Mouse (Mus musculus) neural tube, embryonic 15.5 days (tissue): ENCODE results near the gene Fcgrt. TPM values are rescaled to one million over a fixed set of nuclear protein-coding genes. Genes with fewer than 3 reads are reported as not detected.

Experiments
- ATAC-seq: fragments of 200-750 bp; cut with Nextera tagmentation; 2 replicates; pipeline ENCODE4 v1.8.0; 2017; ENCODE audit warnings: mild to moderate bottlenecking, moderate TSS enrichment, moderate library complexity; ENCODE audit not compliant: low FRiP score
- H3K27ac ChIP-seq: fragments of 300-500 bp; sonication (generic); replicated peaks from 2 replicates; pipeline ENCODE4 v1.5.1; 2015; ENCODE audit warnings: mild to moderate bottlenecking, inconsistent platforms
- H3K27me3 ChIP-seq: fragments of 300-500 bp; sonication (generic); replicated peaks from 2 replicates; pipeline ENCODE4 v1.6.1; 2015; ENCODE audit warnings: inconsistent platforms
- H3K36me3 ChIP-seq: fragments of 300-500 bp; sonication (generic); 2 replicates; pipeline ENCODE4 v1.6.1; 2015; ENCODE audit warnings: inconsistent platforms
- H3K4me1 ChIP-seq: fragments of 300-500 bp; sonication (generic); 2 replicates; pipeline ENCODE4 v1.6.1; 2015; ENCODE audit warnings: inconsistent platforms
- H3K4me2 ChIP-seq: fragments of 300-500 bp; sonication (generic); 2 replicates; pipeline ENCODE4 v1.6.1; 2015; ENCODE audit warnings: inconsistent platforms, mild to moderate bottlenecking, moderate library complexity
- H3K4me3 ChIP-seq: fragments of 300-500 bp; sonication (generic); replicated peaks from 2 replicates; pipeline ENCODE4 v1.5.1; 2015; ENCODE audit warnings: mild to moderate bottlenecking, inconsistent platforms
- H3K9ac ChIP-seq: fragments of 300-500 bp; sonication (generic); replicated peaks from 2 replicates; pipeline ENCODE4 v1.6.1; 2015; ENCODE audit warnings: mild to moderate bottlenecking, inconsistent platforms
- H3K9me3 ChIP-seq: fragments of 300-500 bp; sonication (generic); replicated peaks from 2 replicates; pipeline ENCODE4 v1.6.1; 2016; ENCODE audit warnings: inconsistent platforms
- WGBS: fragments of 180-500 bp; shearing (Covaris S2); methylation state at CpG from one replicate; pipeline ENCODE4 v1.1.7; 2015; ENCODE audit warnings: mixed read lengths; 5-methylcytosine and 5-hydroxymethylcytosine counted together
- microRNA counts: library from miRNA; unstranded; fragments of <30 nt; microRNA quantifications from one replicate; lab custom pipeline; 2016
- microRNA-seq: library from miRNA; unstranded; fragments of <30 nt; microRNA quantifications from one replicate; pipeline ENCODE4, GENCODE M21; 2017
- polyA plus RNA-seq: library from polyadenylated mRNA; unstranded; fragments of >200 nt; fragmentation: Nextera tagmentation; extraction: Ambion mirVana; gene quantifications from 2 replicates; pipeline ENCODE4 v1.2.1, GENCODE M21; 2015

The Fcgrt gene
- polyA plus RNA-seq, 1 experiment from 2014 or later: 33.8 TPM

DNA sequence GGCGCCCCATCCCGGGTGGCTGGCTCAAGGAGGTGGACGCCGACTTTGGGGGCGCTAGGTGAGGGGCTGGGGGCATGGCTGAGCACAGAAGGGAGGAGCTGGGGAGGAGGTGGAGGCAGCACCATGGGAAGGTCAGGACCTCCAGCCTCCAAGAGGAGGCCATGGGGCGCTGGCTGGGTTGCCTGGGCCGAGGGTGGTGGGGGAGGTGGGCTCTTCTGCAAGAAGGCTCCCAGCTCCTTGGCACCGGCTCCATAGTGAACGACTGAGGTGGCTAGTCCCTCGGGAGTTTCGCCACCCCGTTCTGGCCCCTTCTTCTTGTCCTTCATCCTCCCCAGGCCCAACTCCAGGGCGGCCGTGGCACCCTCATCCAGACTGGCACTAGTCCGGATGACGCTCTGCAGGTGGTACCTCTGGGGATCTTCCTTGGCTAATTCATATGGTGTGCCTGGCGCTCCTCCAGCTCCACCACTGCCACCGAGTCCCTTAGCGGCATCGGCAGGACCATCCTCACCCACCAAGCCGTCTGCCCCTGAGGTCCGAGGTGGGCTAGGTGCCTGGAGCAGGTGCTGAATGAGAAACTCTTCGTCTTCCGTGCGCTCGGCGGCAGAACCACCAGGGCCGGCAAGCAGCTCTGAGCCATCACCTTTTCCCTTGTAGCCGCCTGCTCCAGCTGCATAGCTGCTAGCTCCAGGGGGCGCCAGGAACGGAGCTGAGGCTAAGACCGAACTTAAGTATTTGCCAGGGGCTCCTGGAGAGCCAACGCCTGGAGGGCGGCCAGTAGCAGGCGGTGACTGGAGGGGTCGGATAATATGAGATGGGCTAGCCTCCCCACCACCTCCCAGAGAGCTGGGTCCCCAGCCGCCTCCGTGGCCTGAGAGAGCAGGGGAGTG lies 55.4 kb downstream of the Fcgrt start:
- no peak overlapping the region for H3K4me3 ChIP-seq
- no peak overlapping the region for H3K27ac ChIP-seq
- peaks cover 71% of the 10 kb centered on the region for H3K36me3 ChIP-seq
- no peak overlapping the region for H3K4me2 ChIP-seq
- peaks cover 33% of the 10 kb centered on the region for H3K4me1 ChIP-seq
- ATAC-seq: no peak
- H3K9me3 ChIP-seq: no peaks in the 10 kb centered on the region
- no peak overlapping the region for H3K9ac ChIP-seq
- 93% methylated on average over 38 of the region's 38 CpGs for WGBS
- no peaks in the 10 kb centered on the region for H3K27me3 ChIP-seq

DNA sequence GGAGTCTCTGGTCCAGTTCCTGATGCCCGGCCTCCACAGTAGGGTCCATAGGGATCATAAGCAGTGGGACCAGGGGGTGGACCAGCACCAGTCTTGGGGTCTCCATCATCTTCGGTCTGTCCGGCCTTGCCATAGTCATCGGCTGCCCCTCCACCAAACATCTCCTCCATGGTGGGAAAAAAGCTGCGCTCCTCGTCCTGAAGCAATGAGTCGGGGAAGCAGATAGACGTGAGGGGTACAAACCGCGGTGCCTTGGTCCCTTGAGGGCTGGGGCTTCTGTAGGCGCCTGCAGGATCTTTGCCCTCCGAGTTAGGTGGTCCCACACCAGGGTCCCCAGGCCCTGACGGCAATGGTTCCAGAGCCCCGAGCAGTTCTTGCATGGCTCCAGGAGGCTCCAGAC lies 56.2 kb downstream of the Fcgrt start:
- Histone ChIP-seq H3K4me1 (peaks cover 33% of the 10 kb centered on the region), H3K4me3 (no peak overlapping the region), H3K4me2 (no peak overlapping the region), H3K36me3 (peaks cover 78% of the 10 kb centered on the region), H3K27ac (no peak overlapping the region), H3K27me3 (no peaks in the 10 kb centered on the region), H3K9me3 (no peaks in the 10 kb centered on the region), H3K9ac (no peak overlapping the region)
- ATAC-seq: no peak
- 96% methylated on average over 14 of the region's 14 CpGs for WGBS

DNA sequence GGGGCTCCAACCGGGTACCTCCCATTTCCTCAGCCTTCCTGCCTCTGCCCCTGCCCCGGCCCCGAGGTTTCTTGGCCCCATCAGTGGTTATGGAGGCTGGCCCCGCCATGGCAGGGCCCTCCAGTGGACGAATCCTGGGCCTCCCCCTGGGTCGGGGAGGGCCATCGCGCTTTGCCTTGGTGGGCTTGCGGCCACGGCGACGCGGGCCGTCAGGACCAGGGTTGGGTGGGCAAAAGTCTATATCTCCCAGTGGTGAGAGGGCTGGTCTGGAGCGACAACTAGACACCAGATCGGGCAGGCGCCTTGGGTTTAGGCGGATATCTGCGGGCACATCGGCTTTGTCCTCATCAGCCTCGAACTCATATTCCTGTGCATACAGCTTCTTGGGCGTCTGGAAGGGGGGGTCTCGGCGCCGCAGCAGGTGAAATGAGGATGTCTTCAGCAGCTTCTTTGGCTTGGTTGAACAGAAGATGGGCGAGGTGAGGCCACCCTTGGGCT lies 56.7 kb downstream of the Fcgrt start:
- Histone ChIP-seq H3K36me3 (peaks cover 84% of the 10 kb centered on the region), H3K4me2 (no peak overlapping the region), H3K9ac (no peak overlapping the region), H3K4me1 (peaks cover 30% of the 10 kb centered on the region), H3K4me3 (no peak overlapping the region), H3K27ac (no peak overlapping the region), H3K9me3 (no peaks in the 10 kb centered on the region), H3K27me3 (no peaks in the 10 kb centered on the region)
- ATAC-seq: no peak
- WGBS: 96% methylated on average over 26 of the region's 26 CpGs

DNA sequence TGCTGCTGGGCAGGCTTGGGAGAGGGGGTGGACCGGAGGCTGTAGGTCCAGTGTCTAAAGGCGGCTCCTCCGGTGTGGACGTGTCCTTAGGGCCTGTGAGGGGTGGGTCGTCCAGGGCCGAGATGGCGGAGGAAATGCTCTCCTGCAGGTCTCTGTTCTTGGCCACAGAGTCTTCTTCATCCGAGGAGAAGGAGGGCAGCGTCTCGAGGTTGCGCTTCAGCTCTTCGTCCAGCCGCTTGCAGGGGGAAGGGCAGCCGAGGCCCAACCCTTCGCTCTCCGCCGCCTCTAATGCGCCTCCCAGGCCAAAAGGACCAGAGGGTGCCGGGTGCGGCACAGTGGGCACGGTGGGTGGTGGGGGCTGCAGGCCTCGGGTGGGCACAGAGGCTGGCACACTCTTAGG lies 57.9 kb downstream of the Fcgrt start:
- H3K36me3 ChIP-seq: peaks cover 96% of the 10 kb centered on the region
- no peak overlapping the region for H3K4me2 ChIP-seq
- H3K9ac ChIP-seq: no peak overlapping the region
- H3K9me3 ChIP-seq: no peaks in the 10 kb centered on the region
- no peak overlapping the region for H3K27ac ChIP-seq
- no peaks in the 10 kb centered on the region for H3K27me3 ChIP-seq
- WGBS: 94% methylated on average over 22 of the region's 22 CpGs
- H3K4me3 ChIP-seq: no peak overlapping the region
- peaks cover 19% of the 10 kb centered on the region for H3K4me1 ChIP-seq
- no peak for ATAC-seq

DNA sequence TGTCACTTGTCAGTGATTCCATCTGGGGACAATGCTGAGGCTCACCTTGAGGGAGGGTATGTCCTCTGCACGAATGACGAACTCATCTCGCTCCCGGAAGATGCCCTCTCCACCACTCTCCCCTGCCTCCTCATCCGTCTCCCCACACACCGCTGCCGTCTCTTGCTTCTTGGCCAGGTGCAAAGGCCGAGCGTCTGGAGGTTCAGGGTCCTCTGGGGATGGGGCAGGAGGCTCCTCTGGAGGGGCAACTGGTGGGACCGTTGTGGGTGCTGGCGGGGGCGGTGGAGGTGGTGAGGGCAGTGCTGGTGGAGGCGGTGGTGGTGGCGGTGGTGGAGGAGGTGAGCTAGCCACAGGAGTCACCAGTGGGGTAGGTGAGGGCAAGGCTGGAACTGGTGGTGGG lies 60.3 kb downstream of the Fcgrt start:
- no peak overlapping the region for H3K9ac ChIP-seq
- no peak for ATAC-seq
- 96% methylated on average over 14 of the region's 14 CpGs for WGBS
- no peaks in the 10 kb centered on the region for H3K4me1 ChIP-seq
- no peak overlapping the region for H3K4me3 ChIP-seq
- H3K27ac ChIP-seq: no peak overlapping the region
- H3K36me3 ChIP-seq: peaks cover 97% of the 10 kb centered on the region
- no peak overlapping the region for H3K4me2 ChIP-seq
- H3K27me3 ChIP-seq: no peaks in the 10 kb centered on the region
- no peaks in the 10 kb centered on the region for H3K9me3 ChIP-seq

MicroRNAs encoded within 50 kb of the gene (microRNA counts, 519-probe panel; counts per million panel counts)
- microRNA mmu-miR-150 (lab: Ali Mortazavi, UCI): 2,961 counts per million, percentile 71 among the panel's probes with 10 or more counts

Small RNA genes within 50 kb of the gene (microRNA-seq; reads per million reads assigned to microRNA genes)
- gene Mir150: 69.6 reads per million, percentile 47 among the genes with 10 or more reads in this experiment
- gene Mir5121: 6.4 reads per million, percentile 22 among the genes with 10 or more reads in this experiment

Other genes with a start within 250 kb of the Fcgrt start
- 29.2 and 29.6 TPM in 2 replicates for gene Pnkp, start 246.7 kb downstream of the Fcgrt start, polyA plus RNA-seq
- gene Ptov1, start 234.1 kb downstream of the Fcgrt start, polyA plus RNA-seq: 433 and 459 TPM in 2 replicates
- gene Med25, start 211.1 kb downstream of the Fcgrt start, polyA plus RNA-seq: 136 and 141 TPM in 2 replicates
- 15.1 and 15.8 TPM in 2 replicates for gene Fuz, start 207.8 kb downstream of the Fcgrt start, polyA plus RNA-seq
- 122 and 126 TPM in 2 replicates for gene Ap2a1, start 174.4 kb downstream of the Fcgrt start, polyA plus RNA-seq
- gene Tsks, start 160.6 kb downstream of the Fcgrt start, polyA plus RNA-seq: 0.14 and 0.24 TPM in 2 replicates
- gene Cpt1c, start 129.0 kb downstream of the Fcgrt start, polyA plus RNA-seq: 55.5 and 59.0 TPM in 2 replicates
- gene Prmt1, start 117.3 kb downstream of the Fcgrt start, polyA plus RNA-seq: 605 and 615 TPM in 2 replicates
- gene Irf3, start 106.2 kb downstream of the Fcgrt start, polyA plus RNA-seq: 56.8 and 70.2 TPM in 2 replicates
- gene Bcl2l12, start 105.1 kb downstream of the Fcgrt start, polyA plus RNA-seq: 9.8 and 19.8 TPM in 2 replicates
- 43.3 and 46.1 TPM in 2 replicates for gene Scaf1, start 87.5 kb downstream of the Fcgrt start, polyA plus RNA-seq
- 14.2 and 24.2 TPM in 2 replicates for gene Rras, start 85.9 kb downstream of the Fcgrt start, polyA plus RNA-seq
- gene Prr12, start 51.0 kb downstream of the Fcgrt start, polyA plus RNA-seq: 11.4 and 12.3 TPM in 2 replicates
- gene Nosip, start 41.4 kb downstream of the Fcgrt start, polyA plus RNA-seq: 65.8 and 66.5 TPM in 2 replicates
- gene Prrg2, start 41.2 kb downstream of the Fcgrt start, polyA plus RNA-seq: 16.5 and 18.1 TPM in 2 replicates
- gene Rcn3, start 11.6 kb downstream of the Fcgrt start, polyA plus RNA-seq: 112 and 118 TPM in 2 replicates
- 759 and 947 TPM in 2 replicates for gene Rps11, start 20.6 kb upstream of the Fcgrt start, polyA plus RNA-seq
- 649 and 787 TPM in 2 replicates for gene Rpl13a, start 24.9 kb upstream of the Fcgrt start, polyA plus RNA-seq
- 0.12 and 0.24 TPM in 2 replicates for gene Gm45713, start 32.4 kb upstream of the Fcgrt start, polyA plus RNA-seq
- 1.8 and 3.8 TPM in 2 replicates for gene Flt3l, start 32.6 kb upstream of the Fcgrt start, polyA plus RNA-seq
- gene Pih1d1, start 50.5 kb upstream of the Fcgrt start, polyA plus RNA-seq: 81.7 and 82.9 TPM in 2 replicates
- 19.5 and 26.8 TPM in 2 replicates for gene Aldh16a1, start 50.7 kb upstream of the Fcgrt start, polyA plus RNA-seq
- 0.37 and 0.55 TPM in 2 replicates for gene Slc17a7, start 60.1 kb upstream of the Fcgrt start, polyA plus RNA-seq
- gene Gfy, start 75.7 kb upstream of the Fcgrt start, polyA plus RNA-seq: not detected in 2 replicates
- not detected in 2 replicates for gene Pth2, start 77.1 kb upstream of the Fcgrt start, polyA plus RNA-seq
- gene Ccdc155, start 101.0 kb upstream of the Fcgrt start, polyA plus RNA-seq: 0.36 and 0.60 TPM in 2 replicates
- 15.6 and 17.7 TPM in 2 replicates for gene Dkkl1, start 108.3 kb upstream of the Fcgrt start, polyA plus RNA-seq
- gene Tead2, start 111.9 kb upstream of the Fcgrt start, polyA plus RNA-seq: 28.9 and 44.5 TPM in 2 replicates
- gene Cd37, start 135.3 kb upstream of the Fcgrt start, polyA plus RNA-seq: 1.7 and 12.4 TPM in 2 replicates
- gene Slc6a16, start 137.2 kb upstream of the Fcgrt start, polyA plus RNA-seq: 0.67 and 0.78 TPM in 2 replicates
- gene Slc6a21, start 173.7 kb upstream of the Fcgrt start, polyA plus RNA-seq: not detected in 2 replicates
- 9.4 and 12.0 TPM in 2 replicates for gene Trpm4, start 229.9 kb upstream of the Fcgrt start, polyA plus RNA-seq
- gene Hrc, start 231.4 kb upstream of the Fcgrt start, polyA plus RNA-seq: 0.75 and 0.79 TPM in 2 replicates